Mouse (Mus musculus) kidney, postnatal 4 days (tissue): ENCODE results near the gene Dnajc12.
"Not testable (repeated sequence)": the region's sequence is repeated elsewhere in the genome, so short reads cannot be mapped to it uniquely, and the experiment has no call there.

ENCODE experiments used
- DNase-seq, 2 experiments: peaks; one replicate each; pipeline ENCODE4 v3.0.0; 2021; ENCODE audit warnings: mixed read lengths in 2 of 2

The Dnajc12 gene

GRCm38 (mm10) chr10:63386991-63387390, 4.7 kb downstream of the Dnajc12 start:
- no peak for DNase-seq

DNA sequence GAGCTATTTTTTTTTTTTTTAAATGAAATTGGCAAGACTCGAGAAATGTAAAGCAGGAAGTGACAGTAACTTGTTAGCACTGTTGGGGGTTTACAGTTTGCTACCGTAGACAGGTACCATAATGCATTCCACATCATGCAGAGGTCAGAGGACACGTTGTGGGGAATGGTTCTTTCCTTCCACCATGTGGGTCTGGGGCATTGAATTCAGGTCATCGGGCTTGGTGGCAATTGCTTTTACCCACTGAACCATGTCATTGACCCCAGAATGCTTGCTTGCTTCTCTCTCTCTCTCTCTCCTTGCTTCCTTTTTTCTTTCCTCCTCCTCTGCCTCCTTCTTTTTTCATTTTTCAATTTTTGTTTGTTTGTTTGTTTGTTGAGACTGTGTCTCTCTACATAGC, 6.7 kb downstream of the Dnajc12 start:
- no peak for DNase-seq

- no peak for DNase-seq
These were observed 14.7 kb downstream of the Dnajc12 start for GRCm38 (mm10) chr10:63396963-63397362.

DNA sequence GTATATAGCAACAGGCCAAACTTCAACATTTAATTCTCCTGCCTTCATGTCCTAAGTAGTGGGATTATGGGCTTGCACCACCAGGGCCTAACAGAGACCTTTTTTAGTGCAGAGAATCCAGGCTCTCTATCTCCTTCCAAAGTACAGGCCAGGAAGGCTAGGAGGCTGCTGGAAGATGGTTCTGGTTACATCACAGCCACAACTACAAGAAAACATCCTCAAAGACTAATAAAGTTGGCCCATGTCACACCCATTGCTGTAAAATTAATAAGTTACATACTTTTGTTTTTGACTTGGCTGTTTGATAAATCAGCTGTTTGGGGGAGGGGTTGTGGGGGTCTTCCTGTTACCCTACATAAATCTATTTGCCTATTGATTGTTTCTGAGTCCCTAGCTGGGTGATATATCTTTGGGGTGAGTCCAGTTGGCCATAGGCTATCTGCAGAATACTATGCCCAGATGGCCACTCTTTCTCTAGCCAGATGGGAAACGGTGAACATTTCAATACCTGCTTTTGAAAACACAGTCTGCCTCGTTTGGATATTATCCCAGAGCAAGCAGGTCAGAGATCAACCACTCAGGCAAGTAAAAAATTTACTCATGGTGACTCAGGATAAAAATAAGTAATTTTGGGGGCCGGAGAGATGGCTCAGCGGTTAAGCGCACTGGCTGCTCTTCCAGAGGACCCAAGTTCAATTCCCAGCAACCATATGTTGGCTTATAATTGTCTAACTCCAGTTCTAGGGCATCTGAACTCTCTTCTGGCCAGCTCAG, 20.7 kb downstream of the Dnajc12 start:
- no peak for DNase-seq

DNA sequence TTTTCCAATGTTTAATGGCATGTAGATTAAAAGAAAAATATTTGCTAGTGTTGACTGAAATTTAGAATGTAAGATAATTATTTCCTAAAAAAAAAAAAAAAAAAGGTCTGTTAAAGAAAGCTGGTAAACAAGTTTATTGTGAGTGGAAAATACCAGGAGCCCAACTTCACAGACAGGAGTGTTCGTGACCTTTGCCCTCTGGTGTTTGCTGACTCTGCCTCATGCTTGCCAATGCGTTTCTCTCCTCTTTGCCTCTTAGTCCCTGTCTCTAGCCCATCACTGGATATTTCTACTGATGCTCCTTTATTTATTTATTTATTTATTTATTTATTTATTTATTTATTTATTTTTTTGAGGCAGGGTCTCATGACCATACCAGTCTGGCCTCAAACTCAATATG, 21.4 kb downstream of the Dnajc12 start:
- DNase-seq: peak in 1 of 2 experiments; percentile 33

DNA sequence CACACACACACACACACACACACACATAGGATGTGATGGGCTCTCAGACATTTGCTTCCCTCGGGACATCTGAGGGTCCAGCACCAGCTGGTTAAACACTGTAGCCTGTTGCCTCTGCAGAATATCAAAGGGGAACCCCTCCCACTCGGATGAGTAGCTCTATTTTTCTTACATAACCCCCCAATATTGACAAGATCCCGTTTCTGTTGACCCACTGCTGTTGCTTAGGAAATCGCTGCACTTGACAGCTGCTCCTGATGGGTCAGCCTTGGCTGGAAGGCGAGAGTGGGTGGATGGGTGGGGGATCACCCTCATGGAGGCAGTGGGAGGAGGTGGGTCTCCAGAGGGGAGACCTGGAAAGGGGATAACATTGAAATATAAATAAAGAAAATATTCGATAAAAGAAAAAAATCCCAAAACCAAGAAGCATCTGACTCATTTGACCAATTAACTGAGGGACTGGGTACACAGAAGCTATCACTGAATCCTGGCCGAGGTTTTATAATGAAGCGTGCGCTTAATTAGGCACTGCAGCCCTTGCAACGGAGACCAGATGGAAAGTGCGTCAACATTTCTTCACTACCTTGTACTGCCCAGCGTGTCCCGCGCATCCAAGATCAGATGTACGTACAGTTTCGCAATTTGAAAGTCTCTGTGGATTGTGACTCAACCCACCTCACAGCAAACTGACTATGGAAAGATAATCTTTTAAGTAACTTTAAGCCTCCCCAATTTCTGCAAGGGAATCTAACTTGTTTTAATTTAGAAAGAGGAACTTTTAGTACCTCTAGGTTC, 28.1 kb downstream of the Dnajc12 start:
- DNase-seq: no peak

DNA sequence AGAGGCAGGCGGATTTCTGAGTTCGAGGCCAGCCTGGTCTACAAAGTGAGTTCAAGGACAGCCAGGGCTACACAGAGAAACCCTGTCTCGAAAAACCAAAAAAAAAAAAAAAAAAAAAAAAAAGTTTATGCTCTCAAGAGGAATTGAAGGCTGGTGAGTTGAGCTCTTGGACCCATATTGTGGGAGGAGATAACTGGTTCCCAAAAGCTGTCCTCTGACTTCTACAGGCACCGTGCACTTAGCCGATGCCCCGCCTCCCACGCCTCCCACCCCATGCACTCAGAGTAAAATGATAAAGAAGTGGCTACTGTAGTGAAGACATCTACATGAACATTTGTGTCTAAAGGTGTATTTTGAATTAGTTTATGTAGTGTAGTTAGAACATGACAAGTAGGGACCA, 29.4 kb downstream of the Dnajc12 start:
- not testable (repeated sequence) for DNase-seq

DNA sequence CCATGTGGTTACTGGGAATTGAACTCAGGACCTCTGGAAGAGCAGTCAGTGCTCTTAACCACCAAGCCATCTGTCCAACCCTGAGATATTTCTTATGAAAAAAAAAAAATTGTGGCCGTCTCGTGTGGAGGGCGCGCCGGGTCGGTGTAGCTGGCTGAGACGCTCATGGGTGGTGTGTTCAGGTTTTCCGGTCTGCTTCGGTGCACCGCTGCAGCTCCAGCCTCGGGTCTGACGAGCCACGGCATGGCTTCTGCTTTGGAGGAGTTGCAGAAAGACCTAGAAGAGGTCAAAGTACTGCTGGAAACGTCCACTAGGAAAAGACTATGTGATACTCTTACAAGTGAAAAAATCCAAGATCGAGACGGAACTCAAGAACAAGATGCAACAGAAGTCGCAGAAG, 30.5 kb downstream of the Dnajc12 start:
- DNase-seq: no peak

GRCm38 (mm10) chr10:63415287-63415686, 33.0 kb downstream of the Dnajc12 start:
- DNase-seq: no peak

- no peak for DNase-seq
These were observed 33.6 kb downstream of the Dnajc12 start for GRCm38 (mm10) chr10:63415850-63416249.

GRCm38 (mm10) chr10:63417061-63417460, 34.8 kb downstream of the Dnajc12 start:
- DNase-seq: no peak

DNA sequence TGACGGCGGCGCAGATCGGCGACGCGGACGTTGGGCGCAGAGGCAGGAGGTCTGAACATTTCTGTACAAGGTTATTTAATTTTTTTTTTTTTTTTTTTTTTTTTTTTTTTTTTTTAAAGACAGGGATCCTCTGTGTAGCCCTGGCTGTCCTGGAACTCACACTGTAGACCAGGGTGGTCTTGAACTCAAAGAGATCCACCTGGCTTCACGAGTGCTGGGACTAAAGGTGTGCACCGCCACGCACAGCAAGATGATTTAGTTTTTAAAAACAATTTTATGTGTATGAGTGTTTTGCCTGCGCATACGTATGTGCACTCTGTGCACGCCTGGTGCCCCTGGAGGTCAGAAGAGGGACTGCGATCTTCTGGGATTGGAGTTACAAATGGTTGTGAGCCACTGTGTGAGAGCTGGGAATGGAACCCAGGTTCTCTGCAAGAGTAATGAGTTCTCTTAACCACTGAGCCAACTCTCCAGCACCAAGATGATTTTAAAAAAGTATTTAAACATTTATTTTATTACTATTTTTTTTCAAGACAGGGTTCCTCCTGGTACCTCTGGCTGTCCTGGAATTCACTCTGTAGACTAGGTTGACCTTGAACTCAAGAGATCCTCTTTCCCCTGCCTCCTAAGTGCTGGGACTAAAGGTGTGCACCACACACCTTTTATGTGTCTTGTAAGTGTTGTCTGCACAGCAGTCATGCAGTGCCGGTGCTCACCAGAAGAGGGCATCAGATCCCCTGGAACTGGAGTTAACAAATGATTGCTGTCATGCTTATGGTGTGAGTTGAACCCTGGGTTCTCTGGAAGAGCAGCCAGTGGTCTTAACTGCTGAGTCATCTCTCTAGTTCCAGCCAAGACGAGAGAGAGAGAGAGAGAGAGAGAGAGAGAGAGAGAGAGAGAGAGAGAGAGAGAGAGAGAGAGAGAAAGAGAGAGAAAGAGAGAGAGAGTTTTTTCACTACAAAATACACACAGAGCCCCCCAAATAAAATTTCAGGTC, 39.8 kb downstream of the Dnajc12 start, which contains the start of gene Gm7075:
Gm7075 (minus strand) TSS at position 51 of the 997 bp plus-strand sequence.
- peak; percentile 67 to 73 for DNase-seq

DNA sequence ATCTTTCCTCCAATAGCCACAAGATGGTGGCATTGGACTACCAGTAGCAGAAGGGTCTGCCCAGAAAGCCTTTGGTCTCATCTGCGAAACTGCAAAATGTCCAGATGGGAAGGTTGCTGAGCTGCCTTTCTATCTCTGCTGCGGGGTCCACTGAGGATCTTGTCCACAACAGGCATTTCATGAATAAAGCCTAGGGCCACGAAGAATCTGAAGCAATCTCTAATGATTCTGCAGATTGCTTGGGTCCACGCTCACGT, 40.4 kb downstream of the Dnajc12 start:
- no peak for DNase-seq

DNA sequence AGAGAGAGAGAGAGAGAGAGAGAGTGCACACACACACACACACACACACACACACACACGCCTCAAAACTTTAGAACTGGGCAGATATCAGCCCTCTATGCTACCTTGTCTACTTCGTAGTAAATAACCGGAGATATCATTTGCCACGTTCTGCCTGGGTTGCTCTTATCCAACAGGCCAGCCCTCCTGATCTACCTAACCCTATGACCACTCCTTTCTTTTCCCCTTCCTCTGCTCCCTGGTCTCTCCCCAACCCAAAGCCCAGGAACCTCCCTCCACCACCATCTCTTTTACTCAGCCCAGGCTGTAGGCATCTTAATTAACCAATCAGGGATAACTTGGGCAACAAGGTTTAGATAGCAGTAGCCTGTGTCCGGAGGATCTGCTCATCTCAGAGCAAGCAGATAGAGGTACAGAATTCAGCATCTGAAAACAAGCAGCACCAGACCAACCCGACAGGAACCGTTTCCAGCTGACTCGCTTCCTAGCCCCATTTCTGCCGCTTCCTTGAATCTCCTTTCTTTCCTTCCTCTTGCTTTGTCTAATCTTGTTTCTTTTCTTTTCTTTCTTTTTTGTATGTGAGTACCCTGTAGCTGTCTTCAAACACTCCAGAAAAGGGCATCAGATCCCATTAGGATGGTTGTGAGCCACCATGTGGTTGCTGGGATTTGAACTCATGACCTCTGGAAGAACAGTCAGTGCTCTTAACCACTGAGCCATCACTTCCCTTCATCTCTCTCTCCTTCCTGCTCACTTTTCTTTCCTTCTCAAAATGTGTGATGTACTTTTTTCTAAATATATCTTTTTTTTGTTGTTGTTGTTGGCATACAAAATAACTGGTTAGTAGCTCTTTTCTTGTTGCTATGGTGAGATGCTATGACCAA, 41.6 kb downstream of the Dnajc12 start:
- DNase-seq: no peak

DNA sequence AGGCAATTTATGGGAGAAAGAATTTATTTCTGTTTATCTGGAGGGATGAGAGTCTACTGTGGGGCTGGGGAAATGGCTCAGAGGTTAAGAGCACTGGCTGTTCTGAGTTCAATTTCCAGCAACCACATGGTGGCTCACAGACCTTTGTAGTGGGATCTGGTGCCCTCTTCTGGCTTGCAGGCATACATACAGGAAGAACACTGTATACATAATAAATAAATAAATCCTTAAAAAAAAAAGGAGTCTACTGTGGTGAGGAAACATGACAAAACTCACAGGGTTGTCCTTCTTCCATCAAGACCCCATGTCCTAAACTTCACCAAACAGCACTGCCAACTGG, 42.2 kb downstream of the Dnajc12 start:
- DNase-seq: peak; percentile 20 to 48

- DNase-seq: no peak
These were observed 44.9 kb downstream of the Dnajc12 start for GRCm38 (mm10) chr10:63427146-63427545.

GRCm38 (mm10) chr10:63428243-63429022, 46.2 kb downstream of the Dnajc12 start:
- DNase-seq: peak; percentile 26 to 59

DNA sequence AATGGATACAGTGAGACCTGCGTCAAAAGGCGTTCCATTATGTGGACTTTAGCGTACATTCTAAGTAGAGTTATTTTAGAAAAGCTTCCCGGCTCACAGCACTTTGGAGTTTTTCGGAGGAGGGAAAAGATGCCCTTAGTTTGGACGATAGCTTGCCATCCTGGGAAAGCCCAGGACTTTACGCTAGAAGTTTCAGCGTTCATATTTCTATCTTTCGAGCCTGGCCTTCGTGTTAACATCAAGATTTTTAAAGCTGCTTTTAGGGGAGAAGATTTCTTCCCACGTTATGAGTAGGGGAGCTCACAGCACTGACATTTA, 46.7 kb downstream of the Dnajc12 start:
- DNase-seq: no peak

DNA sequence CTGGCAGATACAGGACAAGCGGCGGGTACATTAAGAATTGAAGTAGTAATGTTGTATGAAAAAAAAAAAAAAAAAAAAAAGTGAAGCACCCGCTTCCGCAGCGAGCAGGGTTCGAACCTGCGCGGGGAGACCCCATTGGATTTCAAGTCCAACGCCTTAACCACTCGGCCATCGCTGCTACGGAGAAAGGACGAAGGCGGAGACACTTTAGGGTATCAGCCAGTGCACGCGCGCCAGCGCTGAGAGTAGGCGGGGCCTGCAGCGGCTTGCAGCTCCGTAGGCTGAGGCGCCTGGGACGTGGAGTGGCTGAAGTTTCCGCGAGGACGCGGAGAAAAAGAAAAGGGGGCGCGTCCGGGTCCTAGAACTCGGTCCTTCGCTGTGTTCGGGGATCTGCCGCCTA, 47.1 kb downstream of the Dnajc12 start:
- peak; percentile 98 to 99 for DNase-seq

- peak; percentile 87 to 93 for DNase-seq
These were observed 47.6 kb downstream of the Dnajc12 start, which contains the start of gene Ctnna3 for GRCm38 (mm10) chr10:63429785-63430305. TSS of gene Ctnna3 (plus strand) at chr10:63430098.

- DNase-seq: no peak
These were observed 49.0 kb downstream of the Dnajc12 start for GRCm38 (mm10) chr10:63431221-63431736.
